Mouse (Mus musculus): ENCODE data around the gene Cbx1.

Cbx1 gene

GRCm38 (mm10) chr11:96815895-96816294 is 27.0 kb downstream of the Cbx1 start:
- no peak for DNase-seq (ENCODE audit: inconsistent ontology term)

- no peak for DNase-seq (ENCODE audit: inconsistent ontology term)
These were observed 27.6 kb downstream of the Cbx1 start for GRCm38 (mm10) chr11:96816494-96816893.

GRCm38 (mm10) chr11:96816979-96817378 is 28.1 kb downstream of the Cbx1 start:
- DNase-seq (ENCODE audit: inconsistent ontology term), result no peak

- no peak for DNase-seq (ENCODE audit: inconsistent ontology term)
These were observed 29.3 kb downstream of the Cbx1 start for GRCm38 (mm10) chr11:96818128-96818710.

- DNase-seq (ENCODE audit: inconsistent ontology term), result no peak
These were observed 33.0 kb downstream of the Cbx1 start for GRCm38 (mm10) chr11:96821956-96822355.

GRCm38 (mm10) chr11:96822675-96823470 is 33.9 kb downstream of the Cbx1 start:
- DNase-seq (ENCODE audit: inconsistent ontology term), result peak; percentile 54

- DNase-seq (ENCODE audit: inconsistent ontology term), result no peak
These were observed 34.5 kb downstream of the Cbx1 start for GRCm38 (mm10) chr11:96823471-96823837.

- DNase-seq (ENCODE audit: inconsistent ontology term), result peak; percentile 90
These were observed 35.2 kb downstream of the Cbx1 start for GRCm38 (mm10) chr11:96823880-96824782.

- peak; percentile 70 for DNase-seq (ENCODE audit: inconsistent ontology term)
These were observed 36.0 kb downstream of the Cbx1 start for GRCm38 (mm10) chr11:96824783-96825495.

GRCm38 (mm10) chr11:96826481-96826880 is 37.6 kb downstream of the Cbx1 start:
- DNase-seq (ENCODE audit: inconsistent ontology term), result no peak

GRCm38 (mm10) chr11:96827062-96827581 is 38.2 kb downstream of the Cbx1 start:
- DNase-seq (ENCODE audit: inconsistent ontology term), result no peak

- DNase-seq (ENCODE audit: inconsistent ontology term), result no peak
These were observed 39.0 kb downstream of the Cbx1 start for GRCm38 (mm10) chr11:96827917-96828316.

GRCm38 (mm10) chr11:96828881-96829280 is 40.0 kb downstream of the Cbx1 start:
- DNase-seq (ENCODE audit: inconsistent ontology term), result no peak

GRCm38 (mm10) chr11:96829403-96829812 is 40.5 kb downstream of the Cbx1 start:
- peak; percentile 96 for DNase-seq (ENCODE audit: inconsistent ontology term)

- peak; percentile 100 for DNase-seq (ENCODE audit: inconsistent ontology term)
These were observed 41.0 kb downstream of the Cbx1 start, which contains the start of gene Nfe2l1 for GRCm38 (mm10) chr11:96829813-96830538. Gene Nfe2l1 (minus strand): TSS chr11:96829968.

- DNase-seq (ENCODE audit: inconsistent ontology term), result no peak
These were observed 41.8 kb downstream of the Cbx1 start for GRCm38 (mm10) chr11:96830539-96831216.

- no peak for DNase-seq (ENCODE audit: inconsistent ontology term)
These were observed 42.6 kb downstream of the Cbx1 start for GRCm38 (mm10) chr11:96831516-96831915.

GRCm38 (mm10) chr11:96832541-96832940 is 43.6 kb downstream of the Cbx1 start:
- no peak for DNase-seq (ENCODE audit: inconsistent ontology term)

- no peak for DNase-seq (ENCODE audit: inconsistent ontology term)
These were observed 44.0 kb downstream of the Cbx1 start for GRCm38 (mm10) chr11:96832973-96833372.

GRCm38 (mm10) chr11:96834127-96834526 is 45.2 kb downstream of the Cbx1 start:
- DNase-seq (ENCODE audit: inconsistent ontology term), result no peak

All from Muller cell, postnatal 12 days (primary cell).